Mouse (Mus musculus) natural killer cell, adult 2 months (primary cell): Measurements from ENCODE around the gene Olfr1392.
"Not testable (repeated sequence)": the region's sequence is repeated elsewhere in the genome, so short reads cannot be mapped to it uniquely, and the experiment has no call there.

ENCODE experiments used
- DNase-seq, 2 experiments: peaks; one replicate each; pipeline ENCODE4 v3.0.0; 2022; ENCODE audit warnings: low spot score in 2 of 2

The Olfr1392 gene

GRCm38 (mm10) chr11:49308547-49308946 is 23.5 kb downstream of the Olfr1392 start:
- not testable (repeated sequence) for DNase-seq

DNA sequence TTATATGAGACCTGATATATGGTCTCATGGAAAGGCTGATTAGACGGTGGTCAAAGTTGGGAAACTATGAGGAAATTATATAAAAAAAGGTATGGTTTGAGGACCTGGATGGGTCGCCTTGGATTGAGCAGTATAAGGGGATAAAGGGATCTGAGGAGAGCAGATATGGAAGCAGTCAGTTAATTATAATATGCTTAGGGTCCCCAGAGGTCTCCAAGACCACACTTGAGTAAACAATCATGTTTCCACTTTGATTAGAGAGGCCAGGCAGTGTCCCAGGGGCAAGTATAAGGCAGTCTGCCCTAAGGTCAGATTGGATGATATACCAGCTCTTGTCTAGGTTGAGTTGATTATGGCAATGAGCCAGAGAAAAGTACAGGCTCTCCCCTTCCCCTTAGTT is 37.4 kb downstream of the Olfr1392 start, which contains the start of gene Olfr1391:
Olfr1391 (plus strand) TSS at position 301 of the 400 bp plus-strand sequence.
- DNase-seq, result no peak

- no peak for DNase-seq
Observed at GRCm38 (mm10) chr11:49326726-49327125, 41.6 kb downstream of the Olfr1392 start.

GRCm38 (mm10) chr11:49329686-49330085 is 44.6 kb downstream of the Olfr1392 start:
- no peak for DNase-seq

GRCm38 (mm10) chr11:49334888-49335287 is 49.8 kb downstream of the Olfr1392 start, which contains the start of gene Olfr1390:
Gene Olfr1390 (plus strand): TSS chr11:49335188.
- DNase-seq, result no peak

- DNase-seq, result no peak
Observed at GRCm38 (mm10) chr11:49337150-49337832, 52.2 kb downstream of the Olfr1392 start.
